Mouse (Mus musculus) neural tube, embryonic 10.5 days (tissue): ENCODE data around the gene Atl1.

Source experiments
- DNase-seq: peaks from one replicate; pipeline ENCODE4 v3.0.0-alpha.2; 2017; ENCODE audit warnings: low spot score; ENCODE audit errors: extremely low spot score

The Atl1 gene

GRCm38 (mm10) chr12:70011681-70012080, 119.3 kb downstream of the Atl1 start:
- no peak for DNase-seq

- no peak for DNase-seq
These were observed 123.5 kb downstream of the Atl1 start for GRCm38 (mm10) chr12:70015936-70016335.
